Mouse (Mus musculus): ENCODE data around the gene Scimp. TPM values are rescaled to one million over a fixed set of nuclear protein-coding genes. Genes with fewer than 3 reads are reported as not detected.

The Scimp gene
- total RNA-seq, 1 experiment, result not detected

- DNase-seq (ENCODE audit: low read depth, low spot score), result no peak
- H3K4me1 ChIP-seq (ENCODE audit: control insufficient read depth in 2 of 2, insufficient read depth in 2 of 2, low read length in 2 of 2, poor library complexity in 1 of 2), result no peaks in the 10 kb centered on the region
- no peak overlapping the region for H3K9ac ChIP-seq (ENCODE audit: insufficient read depth, low read depth, low read length, poor library complexity, severe bottlenecking)
- H3K36me3 ChIP-seq (ENCODE audit: control insufficient read depth, insufficient read depth, low read length, poor library complexity, severe bottlenecking), result no peaks in the 10 kb centered on the region
- no peak overlapping the region for H3K4me3 ChIP-seq (ENCODE audit: insufficient read depth in 1 of 2, low read depth in 1 of 2, low read length in 2 of 2, poor library complexity in 1 of 2, severe bottlenecking in 1 of 2)
- H3K9me3 ChIP-seq (ENCODE audit: control insufficient read depth, insufficient read depth, low read depth, low read length), result no peaks in the 10 kb centered on the region
- no peak overlapping the region for H3K27ac ChIP-seq (ENCODE audit: insufficient read depth, low read depth, low read length, poor library complexity, severe bottlenecking)
- no peak for TF ChIP-seq ZNF384 (IDR thresholded peaks at IDR 0.05; ENCODE audit: low read depth, low read length)
- no peak for TF ChIP-seq MAFK (IDR thresholded peaks at IDR 0.05; ENCODE audit: insufficient read depth, low read depth, low read length)
- no peak for TF ChIP-seq CHD2 (IDR thresholded peaks at IDR 0.05; ENCODE audit: low read depth, low read length)
- no peak for TF ChIP-seq HCFC1 (IDR thresholded peaks at IDR 0.05; ENCODE audit: borderline replicate concordance, insufficient read depth, low read length)
- TF ChIP-seq ZC3H11A (IDR thresholded peaks at IDR 0.05; ENCODE audit: borderline replicate concordance, low read depth, low read length), result no peak
- in situ Hi-C loops (cut with MboI; ENCODE audit: low sequenced_read_pairs in 2 of 2, unreplicated experiment in 2 of 2), result no loop called here
Observed at GRCm38 (mm10) chr11:70816770-70817169, 4.4 kb upstream of the Scimp start.

GRCm38 (mm10) chr11:70815498-70816078 is 3.2 kb upstream of the Scimp start:
- Histone ChIP-seq H3K4me3 (ENCODE audit: insufficient read depth in 1 of 2, low read depth in 1 of 2, low read length in 2 of 2, poor library complexity in 1 of 2, severe bottlenecking in 1 of 2) (no peak overlapping the region), H3K4me1 (ENCODE audit: control insufficient read depth in 2 of 2, insufficient read depth in 2 of 2, low read length in 2 of 2, poor library complexity in 1 of 2) (no peaks in the 10 kb centered on the region), H3K36me3 (ENCODE audit: control insufficient read depth, insufficient read depth, low read length, poor library complexity, severe bottlenecking) (no peaks in the 10 kb centered on the region), H3K9ac (ENCODE audit: insufficient read depth, low read depth, low read length, poor library complexity, severe bottlenecking) (no peak overlapping the region), H3K9me3 (ENCODE audit: control insufficient read depth, insufficient read depth, low read depth, low read length) (no peaks in the 10 kb centered on the region), H3K27ac (ENCODE audit: insufficient read depth, low read depth, low read length, poor library complexity, severe bottlenecking) (no peak overlapping the region)
- no peak for TF ChIP-seq ZNF384 (IDR thresholded peaks at IDR 0.05; ENCODE audit: low read depth, low read length)
- TF ChIP-seq HCFC1 (IDR thresholded peaks at IDR 0.05; ENCODE audit: borderline replicate concordance, insufficient read depth, low read length), result no peak
- peak; percentile 3; the same call in 1 of the 2 replicates for TF ChIP-seq ZC3H11A (IDR thresholded peaks at IDR 0.05; ENCODE audit: borderline replicate concordance, low read depth, low read length)
- in situ Hi-C loops (cut with MboI; ENCODE audit: low sequenced_read_pairs in 2 of 2, unreplicated experiment in 2 of 2), result no loop called here
- peak; percentile 78 for DNase-seq (ENCODE audit: low read depth, low spot score)

- in situ Hi-C loops (cut with MboI; ENCODE audit: low sequenced_read_pairs in 2 of 2, unreplicated experiment in 2 of 2), result no loop called here
- Histone ChIP-seq H3K9ac (ENCODE audit: insufficient read depth, low read depth, low read length, poor library complexity, severe bottlenecking) (no peak overlapping the region), H3K9me3 (ENCODE audit: control insufficient read depth, insufficient read depth, low read depth, low read length) (no peaks in the 10 kb centered on the region), H3K27ac (ENCODE audit: insufficient read depth, low read depth, low read length, poor library complexity, severe bottlenecking) (no peak overlapping the region), H3K4me3 (ENCODE audit: insufficient read depth in 1 of 2, low read depth in 1 of 2, low read length in 2 of 2, poor library complexity in 1 of 2, severe bottlenecking in 1 of 2) (no peak overlapping the region), H3K4me1 (ENCODE audit: control insufficient read depth in 2 of 2, insufficient read depth in 2 of 2, low read length in 2 of 2, poor library complexity in 1 of 2) (no peaks in the 10 kb centered on the region), H3K36me3 (ENCODE audit: control insufficient read depth, insufficient read depth, low read length, poor library complexity, severe bottlenecking) (no peaks in the 10 kb centered on the region)
- DNase-seq (ENCODE audit: low read depth, low spot score), result no peak
- TF ChIP-seq MAFK (IDR thresholded peaks at IDR 0.05; ENCODE audit: insufficient read depth, low read depth, low read length) (no peak), CHD2 (IDR thresholded peaks at IDR 0.05; ENCODE audit: low read depth, low read length) (no peak), ZNF384 (IDR thresholded peaks at IDR 0.05; ENCODE audit: low read depth, low read length) (no peak), HCFC1 (IDR thresholded peaks at IDR 0.05; ENCODE audit: borderline replicate concordance, insufficient read depth, low read length) (no peak), ZC3H11A (IDR thresholded peaks at IDR 0.05; ENCODE audit: borderline replicate concordance, low read depth, low read length) (no peak)
Observed at GRCm38 (mm10) chr11:70815071-70815470, 2.7 kb upstream of the Scimp start.

DNA sequence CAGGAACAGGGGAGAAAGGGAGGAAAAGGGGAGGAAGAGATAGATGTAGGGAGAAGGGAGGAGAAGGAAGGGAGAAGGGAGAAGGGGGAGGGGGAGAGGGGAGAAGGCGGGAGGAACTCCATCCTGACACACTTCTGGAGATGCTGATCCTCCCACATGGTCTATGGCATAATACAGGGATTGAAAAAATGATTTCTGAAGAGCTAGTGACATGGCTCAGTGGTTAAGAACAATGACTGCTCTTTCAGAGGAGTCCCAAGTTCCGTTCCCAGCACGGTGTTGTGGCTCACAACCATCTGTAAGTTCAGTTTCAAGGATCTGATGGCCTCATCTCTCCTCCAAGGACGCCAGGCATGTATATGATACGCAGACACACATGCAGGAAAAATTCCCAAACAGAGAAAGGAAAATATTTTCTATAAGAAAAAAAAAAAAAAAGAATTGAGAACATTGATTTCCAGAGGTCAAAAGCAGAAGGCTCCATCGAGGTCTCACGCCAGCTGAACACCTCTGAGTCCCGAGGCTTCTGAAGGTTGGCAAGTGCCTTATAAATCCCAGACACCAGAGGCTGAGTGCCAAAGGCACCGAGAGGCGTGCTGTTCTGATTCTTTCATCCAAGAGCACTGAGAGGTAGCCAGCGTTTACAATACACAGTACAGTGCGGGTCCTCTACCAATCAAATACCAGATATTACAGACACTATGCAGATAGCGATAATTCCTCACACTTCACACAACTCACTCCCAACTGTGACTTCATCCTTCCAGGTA is 730 bp downstream of the Scimp start:
- no peak for DNase-seq (ENCODE audit: low read depth, low spot score)
- peaks cover 0 to 2% of the 10 kb centered on the region in 2 experiments; a peak in 1 of 4 replicates for H3K4me1 ChIP-seq (ENCODE audit: control insufficient read depth in 2 of 2, insufficient read depth in 2 of 2, low read length in 2 of 2, poor library complexity in 1 of 2)
- H3K9ac ChIP-seq (ENCODE audit: insufficient read depth, low read depth, low read length, poor library complexity, severe bottlenecking), result no peak overlapping the region
- TF ChIP-seq MAFK (IDR thresholded peaks at IDR 0.05; ENCODE audit: insufficient read depth, low read depth, low read length), result no peak
- TF ChIP-seq ZC3H11A (IDR thresholded peaks at IDR 0.05; ENCODE audit: borderline replicate concordance, low read depth, low read length), result no peak
- no peak for TF ChIP-seq ZNF384 (IDR thresholded peaks at IDR 0.05; ENCODE audit: low read depth, low read length)
- H3K36me3 ChIP-seq (ENCODE audit: control insufficient read depth, insufficient read depth, low read length, poor library complexity, severe bottlenecking), result no peaks in the 10 kb centered on the region
- no peak overlapping the region for H3K27ac ChIP-seq (ENCODE audit: insufficient read depth, low read depth, low read length, poor library complexity, severe bottlenecking)
- no peaks in the 10 kb centered on the region for H3K9me3 ChIP-seq (ENCODE audit: control insufficient read depth, insufficient read depth, low read depth, low read length)
- in situ Hi-C loops (cut with MboI; ENCODE audit: low sequenced_read_pairs in 2 of 2, unreplicated experiment in 2 of 2), result no loop called here
- no peak overlapping the region for H3K4me3 ChIP-seq (ENCODE audit: insufficient read depth in 1 of 2, low read depth in 1 of 2, low read length in 2 of 2, poor library complexity in 1 of 2, severe bottlenecking in 1 of 2)
